Mouse (Mus musculus): ENCODE measurements at regions not wholly inside any gene's neighbourhood (a gene's known extent, or its start where the extent isn't known, plus 50 kb on each side); places are given as distances from the start of the nearest gene placed in this dataset.

DNA sequence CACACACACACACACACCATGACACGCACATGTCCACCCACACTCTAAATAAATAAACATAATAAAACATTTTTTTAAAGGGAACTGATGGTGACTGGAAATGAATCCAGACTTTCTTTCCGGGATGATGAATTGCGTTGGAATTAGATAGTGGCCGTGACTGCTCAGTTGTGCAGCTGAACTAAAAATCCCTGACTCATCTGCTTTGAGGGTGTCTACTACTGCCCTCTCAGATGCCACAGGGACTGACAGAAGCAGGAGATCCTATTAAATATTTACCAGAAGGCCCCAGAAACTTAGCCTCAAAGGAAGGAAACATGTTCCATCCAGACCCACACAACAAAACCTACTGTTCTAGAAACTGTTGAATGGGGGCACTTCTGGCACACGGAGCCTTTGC lies 65.7 kb downstream of the Polr2m start:
- no peaks in the 10 kb centered on the region for H3K9me3 ChIP-seq (ENCODE audit: control insufficient read depth, low read length)
- DNase-seq (ENCODE audit: low spot score) (no peak), ATAC-seq (ENCODE audit: low FRiP score, low TSS enrichment) (no peak)
- H3K4me1 ChIP-seq (replicated peaks; ENCODE audit: control insufficient read depth, insufficient read depth), result no peaks in the 10 kb centered on the region
- WGBS, result 62% methylated on average over 5 of the region's 5 CpGs
- H3K27ac ChIP-seq (replicated peaks), result no peak overlapping the region
- TF ChIP-seq EP300 (optimal IDR thresholded peaks at IDR 0.05) (no peak), CTCF (IDR thresholded peaks at IDR 0.05; ENCODE audit: low read depth) (no peak)
- H3K9ac ChIP-seq (ENCODE audit: low read length), result no peak overlapping the region
- H3K4me2 ChIP-seq (replicated peaks; ENCODE audit: low read depth), result no peak overlapping the region
- no peak overlapping the region for H3K4me3 ChIP-seq (ENCODE audit: low read depth, low read length)
- no peaks in the 10 kb centered on the region for H3K27me3 ChIP-seq (ENCODE audit: control insufficient read depth, insufficient read depth, low read length)
- H3K36me3 ChIP-seq (ENCODE audit: control insufficient read depth, insufficient read depth, low read length), result no peaks in the 10 kb centered on the region

DNA sequence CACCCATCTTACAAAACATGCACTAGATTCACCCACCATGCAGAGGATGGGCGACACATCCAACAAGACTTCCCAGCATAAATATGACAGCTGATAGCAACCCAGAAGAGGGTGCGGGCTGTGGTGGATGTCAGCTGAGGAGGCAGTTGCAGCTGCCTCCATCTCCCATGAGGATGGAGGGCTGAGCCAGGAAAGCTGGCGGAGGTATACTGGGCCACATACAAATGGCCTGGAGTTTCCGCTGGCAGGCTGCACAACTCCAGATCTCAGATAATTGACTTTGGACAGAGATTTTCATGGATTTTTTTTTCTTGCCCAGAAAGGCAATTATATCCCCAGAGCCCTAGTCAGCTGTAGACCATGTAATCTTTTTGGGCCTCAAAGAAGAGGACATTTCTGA lies 67.2 kb downstream of the Polr2m start:
- no peak for ATAC-seq (ENCODE audit: low FRiP score, low TSS enrichment)
- TF ChIP-seq CTCF (IDR thresholded peaks at IDR 0.05; ENCODE audit: low read depth), result no peak
- no peak for TF ChIP-seq EP300 (optimal IDR thresholded peaks at IDR 0.05)
- WGBS, result 90% methylated on average over 4 of the region's 4 CpGs

DNA sequence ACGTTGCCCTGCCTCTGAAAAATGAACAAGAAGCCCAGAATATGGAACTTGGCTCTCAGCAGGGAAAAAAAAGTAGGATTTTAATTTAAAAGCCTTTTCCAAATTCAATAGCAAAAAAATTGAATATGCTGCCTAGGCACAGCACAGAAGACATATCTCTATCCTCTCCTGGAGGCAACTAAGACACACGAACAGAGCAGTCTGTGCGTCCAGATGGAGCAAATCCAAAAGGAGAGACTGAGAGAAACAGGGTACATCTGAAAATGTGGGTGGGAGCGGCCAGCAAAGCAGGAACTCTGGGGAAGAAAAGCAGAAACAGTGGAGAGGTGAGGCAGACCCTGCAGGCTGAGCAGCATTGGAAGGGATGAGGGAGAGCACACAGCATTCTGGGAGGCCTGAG lies 68.5 kb downstream of the Polr2m start:
- Histone ChIP-seq H3K27me3 (ENCODE audit: control insufficient read depth, insufficient read depth, low read length) (no peaks in the 10 kb centered on the region), H3K9me3 (ENCODE audit: control insufficient read depth, low read length) (no peaks in the 10 kb centered on the region), H3K4me1 (replicated peaks; ENCODE audit: control insufficient read depth, insufficient read depth) (no peaks in the 10 kb centered on the region), H3K36me3 (ENCODE audit: control insufficient read depth, insufficient read depth, low read length) (no peaks in the 10 kb centered on the region), H3K27ac (replicated peaks) (0 out of 2 replicates have a peak overlapping the region, but pooled peaks have one; percentile 8), H3K9ac (ENCODE audit: low read length) (no peak overlapping the region), H3K4me3 (ENCODE audit: low read depth, low read length) (no peak overlapping the region), H3K4me2 (replicated peaks; ENCODE audit: low read depth) (no peak overlapping the region)
- no peak for TF ChIP-seq EP300 (optimal IDR thresholded peaks at IDR 0.05)
- TF ChIP-seq CTCF (IDR thresholded peaks at IDR 0.05; ENCODE audit: low read depth), result no peak
- WGBS, result 23% methylated on average over 4 of the region's 4 CpGs
- DNase-seq (ENCODE audit: low spot score) (no peak), ATAC-seq (ENCODE audit: low FRiP score, low TSS enrichment) (no peak)

More for the DNA sequence above, 67.2 kb downstream of the Polr2m start:
- no peaks in the 10 kb centered on the region for H3K36me3 ChIP-seq (ENCODE audit: control insufficient read depth, insufficient read depth, low read length)
- H3K4me1 ChIP-seq (replicated peaks; ENCODE audit: control insufficient read depth, insufficient read depth), result no peaks in the 10 kb centered on the region
- no peak overlapping the region for H3K4me3 ChIP-seq (ENCODE audit: low read depth, low read length)
- H3K4me2 ChIP-seq (replicated peaks; ENCODE audit: low read depth), result no peak overlapping the region
- H3K9ac ChIP-seq (ENCODE audit: low read length), result no peak overlapping the region
- H3K27me3 ChIP-seq (ENCODE audit: control insufficient read depth, insufficient read depth, low read length), result no peaks in the 10 kb centered on the region
- H3K27ac ChIP-seq (replicated peaks), result no peak overlapping the region
- no peaks in the 10 kb centered on the region for H3K9me3 ChIP-seq (ENCODE audit: control insufficient read depth, low read length)
- no peak for DNase-seq (ENCODE audit: low spot score)

DNA sequence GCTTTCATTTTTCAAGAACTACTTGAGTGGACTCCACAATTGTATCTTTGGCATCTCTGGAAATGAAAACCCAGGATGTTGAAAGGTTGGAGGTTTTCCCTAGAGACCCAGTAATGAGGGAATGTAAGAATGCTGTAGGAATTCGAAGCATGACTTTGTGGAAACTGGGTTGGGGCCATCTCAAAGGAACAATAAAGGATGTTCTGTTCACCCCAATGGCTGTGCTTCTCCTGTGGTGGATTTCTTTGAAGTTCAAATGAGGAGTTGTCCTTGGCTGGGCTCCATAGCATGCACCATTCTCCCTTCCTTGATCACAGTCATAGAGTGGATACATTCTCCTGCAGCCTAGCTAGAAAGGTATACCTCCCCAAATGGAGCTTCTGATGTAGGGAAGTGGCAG lies 74.6 kb downstream of the Polr2m start:
- WGBS, result 82% methylated on average over 1 of the region's 1 CpGs
- no peak for DNase-seq (ENCODE audit: low spot score)
- no peak overlapping the region for H3K4me2 ChIP-seq (replicated peaks; ENCODE audit: low read depth)
- TF ChIP-seq CTCF (IDR thresholded peaks at IDR 0.05; ENCODE audit: low read depth) (no peak), EP300 (optimal IDR thresholded peaks at IDR 0.05) (no peak)
- H3K27ac ChIP-seq (replicated peaks), result no peak overlapping the region
- H3K4me3 ChIP-seq (ENCODE audit: low read depth, low read length), result no peak overlapping the region
- H3K4me1 ChIP-seq (replicated peaks; ENCODE audit: control insufficient read depth, insufficient read depth), result no peaks in the 10 kb centered on the region
- no peak overlapping the region for H3K9ac ChIP-seq (ENCODE audit: low read length)
- no peaks in the 10 kb centered on the region for H3K27me3 ChIP-seq (ENCODE audit: control insufficient read depth, insufficient read depth, low read length)
- no peak for ATAC-seq (ENCODE audit: low FRiP score, low TSS enrichment)
- H3K36me3 ChIP-seq (ENCODE audit: control insufficient read depth, insufficient read depth, low read length), result no peaks in the 10 kb centered on the region
- no peaks in the 10 kb centered on the region for H3K9me3 ChIP-seq (ENCODE audit: control insufficient read depth, low read length)

DNA sequence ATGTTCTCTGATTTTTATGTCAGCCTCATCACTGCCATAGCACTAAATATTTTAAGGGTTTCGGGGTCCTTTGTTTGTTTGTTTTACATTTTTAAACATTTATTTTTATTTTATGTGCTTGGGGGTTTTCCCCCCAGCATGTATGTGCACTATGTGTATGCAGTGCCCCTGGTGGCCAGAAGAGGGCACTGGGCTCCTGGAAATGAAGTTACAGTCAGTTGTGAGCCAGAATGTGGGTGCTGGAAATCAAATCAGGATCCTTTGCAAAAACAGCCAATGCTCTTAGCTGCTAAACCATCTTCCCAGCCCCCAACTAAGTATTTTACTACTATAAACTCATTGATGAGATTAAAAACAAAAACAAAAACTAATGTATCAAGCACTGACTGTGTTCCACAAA lies 75.8 kb downstream of the Polr2m start:
- no peaks in the 10 kb centered on the region for H3K27me3 ChIP-seq (ENCODE audit: control insufficient read depth, insufficient read depth, low read length)
- no peaks in the 10 kb centered on the region for H3K9me3 ChIP-seq (ENCODE audit: control insufficient read depth, low read length)
- DNase-seq (ENCODE audit: low spot score) (no peak), ATAC-seq (ENCODE audit: low FRiP score, low TSS enrichment) (no peak)
- no peak overlapping the region for H3K9ac ChIP-seq (ENCODE audit: low read length)
- no peaks in the 10 kb centered on the region for H3K36me3 ChIP-seq (ENCODE audit: control insufficient read depth, insufficient read depth, low read length)
- no peak overlapping the region for H3K4me2 ChIP-seq (replicated peaks; ENCODE audit: low read depth)
- WGBS, result 96% methylated on average over 1 of the region's 1 CpGs
- TF ChIP-seq EP300 (optimal IDR thresholded peaks at IDR 0.05) (no peak), CTCF (IDR thresholded peaks at IDR 0.05; ENCODE audit: low read depth) (peak; percentile 28)
- no peak overlapping the region for H3K4me3 ChIP-seq (ENCODE audit: low read depth, low read length)
- no peak overlapping the region for H3K27ac ChIP-seq (replicated peaks)
- H3K4me1 ChIP-seq (replicated peaks; ENCODE audit: control insufficient read depth, insufficient read depth), result no peaks in the 10 kb centered on the region

DNA sequence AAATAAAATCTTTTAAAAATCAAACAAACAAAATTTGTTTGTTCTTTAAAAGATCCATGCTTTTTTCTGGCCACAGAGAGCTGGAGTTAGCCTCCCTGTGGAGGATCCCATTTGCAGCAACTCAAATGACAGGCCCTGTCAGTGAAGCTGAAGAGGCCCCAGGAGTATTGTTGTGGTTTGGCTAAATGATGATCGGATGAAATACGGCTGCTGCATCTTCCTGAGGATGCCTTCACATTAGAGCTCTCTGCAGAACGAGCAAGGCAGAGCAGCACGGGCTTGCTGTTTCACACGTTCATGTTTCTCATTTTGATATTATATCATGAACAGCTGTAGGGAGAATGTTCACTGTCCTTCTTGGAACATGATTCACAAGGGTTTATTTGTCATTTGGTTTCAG lies 76.8 kb downstream of the Polr2m start:
- WGBS, result 70% methylated on average over 5 of the region's 5 CpGs
- no peak overlapping the region for H3K9ac ChIP-seq (ENCODE audit: low read length)
- no peak for ATAC-seq (ENCODE audit: low FRiP score, low TSS enrichment)
- no peak for DNase-seq (ENCODE audit: low spot score)
- no peak overlapping the region for H3K4me2 ChIP-seq (replicated peaks; ENCODE audit: low read depth)
- H3K27ac ChIP-seq (replicated peaks), result no peak overlapping the region
- H3K9me3 ChIP-seq (ENCODE audit: control insufficient read depth, low read length), result no peaks in the 10 kb centered on the region
- H3K4me1 ChIP-seq (replicated peaks; ENCODE audit: control insufficient read depth, insufficient read depth), result no peaks in the 10 kb centered on the region
- H3K36me3 ChIP-seq (ENCODE audit: control insufficient read depth, insufficient read depth, low read length), result no peaks in the 10 kb centered on the region
- TF ChIP-seq CTCF (IDR thresholded peaks at IDR 0.05; ENCODE audit: low read depth) (no peak), EP300 (optimal IDR thresholded peaks at IDR 0.05) (no peak)
- no peaks in the 10 kb centered on the region for H3K27me3 ChIP-seq (ENCODE audit: control insufficient read depth, insufficient read depth, low read length)
- H3K4me3 ChIP-seq (ENCODE audit: low read depth, low read length), result no peak overlapping the region

Data from stomach, postnatal 0 days (tissue).